Mouse (Mus musculus): ENCODE data around the gene Ago3.

- TF ChIP-seq CTCF (IDR thresholded peaks at IDR 0.05; ENCODE audit: extremely low read depth, insufficient read depth, insufficient read length, insufficient replicate concordance) (no peak), POLR2A (IDR thresholded peaks at IDR 0.05; ENCODE audit: low read depth, low read length) (no peak)
Observed at GRCm38 (mm10) chr4:126331751-126332150, 97.6 kb downstream of the Ago3 start.
